Mouse (Mus musculus) MEL (cell line): Measurements from ENCODE around the gene Plpp4. TPM values are rescaled to one million over a fixed set of nuclear protein-coding genes. Genes with fewer than 3 reads are reported as not detected.

Experiments used
- DNase-seq: peaks from one replicate; pipeline ENCODE4 v3.0.0; 2011; ENCODE audit warnings: low read depth, low spot score
- H3K27ac ChIP-seq: 2 replicates; pipeline ENCODE4 v1.5.1; 2012; ENCODE audit warnings: low read depth, mild to moderate bottlenecking, control low read depth, low read length, moderate library complexity; ENCODE audit not compliant: control insufficient read depth
- H3K27me3 ChIP-seq, 2 experiments: fragments of 150-350 bp in 1 of 2; sonication (generic) in 1 of 2; 2 replicates each; pipeline ENCODE4 v1.6.1; 2012; ENCODE audit warnings: low read length in 2 of 2, mild to moderate bottlenecking in 2 of 2, improper control_type of control experiment in 1 of 2, moderate library complexity in 1 of 2; ENCODE audit not compliant: insufficient read depth in 2 of 2, control insufficient read depth in 1 of 2
- H3K36me3 ChIP-seq, 2 experiments: 2 replicates each; pipeline ENCODE4 v1.6.1; 2012 to 2014; ENCODE audit warnings: low read length in 2 of 2, improper control_type of control experiment in 1 of 2, inconsistent platforms in 1 of 2, mild to moderate bottlenecking in 1 of 2; ENCODE audit not compliant: insufficient read depth in 2 of 2, control insufficient read depth in 1 of 2
- H3K4me1 ChIP-seq, 2 experiments: fragments of 150-350 bp in 1 of 2; sonication (generic) in 1 of 2; 2 replicates each; pipeline ENCODE4 v1.6.1; 2012; ENCODE audit warnings: low read length in 2 of 2, improper control_type of control experiment in 1 of 2, mild to moderate bottlenecking in 1 of 2; ENCODE audit not compliant: insufficient read depth in 2 of 2, control insufficient read depth in 1 of 2
- H3K4me3 ChIP-seq, 2 experiments: fragments of 150-350 bp in 1 of 2; sonication (generic) in 1 of 2; 2 replicates each; pipeline ENCODE4 v1.5.1; 2012; ENCODE audit warnings: low read depth in 2 of 2, low read length in 2 of 2, mild to moderate bottlenecking in 2 of 2, moderate library complexity in 2 of 2, control low read depth in 1 of 2, improper control_type of control experiment in 1 of 2; ENCODE audit not compliant: control insufficient read depth in 1 of 2, insufficient read depth in 1 of 2
- H3K79me2 ChIP-seq: 2 replicates; pipeline ENCODE4 v1.6.1; 2012; ENCODE audit warnings: mild to moderate bottlenecking, low read length, moderate library complexity; ENCODE audit not compliant: control insufficient read depth, poor library complexity, insufficient read depth
- H3K9ac ChIP-seq: 2 replicates; pipeline ENCODE4 v1.6.1; 2012; ENCODE audit warnings: low read depth, mild to moderate bottlenecking, control low read depth, low read length, moderate library complexity; ENCODE audit not compliant: control insufficient read depth, poor library complexity, severe bottlenecking
- H3K9me3 ChIP-seq: fragments of 150-350 bp; sonication (generic); replicated peaks from 2 replicates; pipeline ENCODE4 v1.6.1; 2012; ENCODE audit warnings: mild to moderate bottlenecking, low read length, improper control_type of control experiment, moderate library complexity; ENCODE audit not compliant: insufficient read depth
- BHLHE40 ChIP-seq: IDR thresholded peaks from 2 replicates; pipeline ENCODE4 v1.6.1; 2012; ENCODE audit warnings: low read depth, mild to moderate bottlenecking, inconsistent platforms, low read length, improper control_type of control experiment, borderline replicate concordance
- CHD1 ChIP-seq: IDR thresholded peaks from 2 replicates; pipeline ENCODE4 v1.6.1; 2012; ENCODE audit warnings: low read depth, mild to moderate bottlenecking, inconsistent platforms, low read length, improper control_type of control experiment
- CHD2 ChIP-seq: IDR thresholded peaks from 2 replicates; pipeline ENCODE4 v1.6.1; 2011; ENCODE audit warnings: low read length, improper control_type of control experiment
- CTCF ChIP-seq, 3 experiments: IDR thresholded peaks in 2 of 3; conservative IDR thresholded peaks in 1 of 3; 2 replicates each; pipeline ENCODE4 v1.5.1; 2011 to 2012; ENCODE audit warnings: low read length in 3 of 3, low read depth in 2 of 3, mild to moderate bottlenecking in 2 of 3, improper control_type of control experiment in 1 of 3, inconsistent platforms in 1 of 3, mixed read lengths in 1 of 3, moderate library complexity in 1 of 3; ENCODE audit not compliant: control insufficient read depth in 1 of 3, insufficient read depth in 1 of 3, poor library complexity in 1 of 3, severe bottlenecking in 1 of 3
- E2F4 ChIP-seq: IDR thresholded peaks from 2 replicates; pipeline ENCODE4 v1.6.1; 2011; ENCODE audit warnings: low read depth, low read length, improper control_type of control experiment, borderline replicate concordance
- ETS1 ChIP-seq: IDR thresholded peaks from 2 replicates; pipeline ENCODE4 v1.6.1; 2012; ENCODE audit warnings: low read depth, mild to moderate bottlenecking, inconsistent platforms, low read length, improper control_type of control experiment, moderate library complexity
- GABPA ChIP-seq: IDR thresholded peaks from 2 replicates; pipeline ENCODE4 v1.6.1; 2012; ENCODE audit warnings: low read depth, mild to moderate bottlenecking, inconsistent platforms, low read length, improper control_type of control experiment, moderate library complexity
- JUND ChIP-seq: IDR thresholded peaks from 2 replicates; pipeline ENCODE4 v1.6.1; 2011; ENCODE audit warnings: low read depth, mild to moderate bottlenecking, improper control_type of control experiment, low read length
- MAFK ChIP-seq: IDR thresholded peaks from 2 replicates; pipeline ENCODE4 v1.6.1; 2011; ENCODE audit warnings: low read depth, mild to moderate bottlenecking, low read length, improper control_type of control experiment, borderline replicate concordance
- MAX ChIP-seq: IDR thresholded peaks from 2 replicates; pipeline ENCODE4 v1.6.1; 2011; ENCODE audit warnings: low read length, improper control_type of control experiment
- MEF2A ChIP-seq: IDR thresholded peaks from 2 replicates; pipeline ENCODE4 v1.6.1; 2014; ENCODE audit warnings: low read depth, mild to moderate bottlenecking, inconsistent platforms, low read length, improper control_type of control experiment; ENCODE audit not compliant: poor library complexity, insufficient replicate concordance, severe bottlenecking; ENCODE audit errors: extremely low read depth
- MYC ChIP-seq: IDR thresholded peaks from 2 replicates; pipeline ENCODE4 v1.6.1; 2011; ENCODE audit warnings: low read depth, mild to moderate bottlenecking, low read length, improper control_type of control experiment, moderate library complexity
- NELFE ChIP-seq: IDR thresholded peaks from 2 replicates; pipeline ENCODE4 v1.6.1; 2011; ENCODE audit warnings: low read depth, low read length, improper control_type of control experiment
- POLR2A ChIP-seq, 2 experiments: IDR thresholded peaks; 2 replicates each; pipeline ENCODE4 v1.6.1; 2011 to 2012; ENCODE audit warnings: low read length in 2 of 2, mild to moderate bottlenecking in 2 of 2, control low read depth in 1 of 2, improper control_type of control experiment in 1 of 2, low read depth in 1 of 2, moderate library complexity in 1 of 2; ENCODE audit not compliant: control insufficient read depth in 1 of 2, insufficient read depth in 1 of 2, poor library complexity in 1 of 2
- POLR2AphosphoS2 ChIP-seq: IDR thresholded peaks from 2 replicates; pipeline ENCODE4 v1.6.1; 2011; ENCODE audit warnings: low read length, improper control_type of control experiment
- POLR2AphosphoS5 ChIP-seq: IDR thresholded peaks from 2 replicates; pipeline ENCODE4 v1.6.1; 2012; ENCODE audit warnings: low read depth, borderline replicate concordance, mild to moderate bottlenecking, inconsistent platforms, low read length, moderate library complexity, mixed read lengths
- RAD21 ChIP-seq: IDR thresholded peaks from 2 replicates; pipeline ENCODE4 v1.6.1; 2011; ENCODE audit warnings: mild to moderate bottlenecking, low read depth, low read length, improper control_type of control experiment
- RCOR1 ChIP-seq: IDR thresholded peaks from 2 replicates; pipeline ENCODE4 v1.6.1; 2012; ENCODE audit warnings: low read depth, mild to moderate bottlenecking, inconsistent platforms, low read length, improper control_type of control experiment
- SIN3A ChIP-seq: IDR thresholded peaks from 2 replicates; pipeline ENCODE4 v1.6.1; 2012; ENCODE audit warnings: low read length, improper control_type of control experiment, inconsistent platforms
- TBP ChIP-seq: IDR thresholded peaks from 2 replicates; pipeline ENCODE4 v1.8.0; 2011; ENCODE audit warnings: low read depth, low read length, improper control_type of control experiment
- USF2 ChIP-seq, 2 experiments: IDR thresholded peaks; 2 replicates each; pipeline ENCODE4 v1.6.1; 2011 to 2012; ENCODE audit warnings: improper control_type of control experiment in 2 of 2, low read length in 2 of 2, borderline replicate concordance in 1 of 2, inconsistent platforms in 1 of 2, low read depth in 1 of 2, mild to moderate bottlenecking in 1 of 2; ENCODE audit not compliant: insufficient read depth in 1 of 2
- ZC3H11A ChIP-seq: IDR thresholded peaks from 2 replicates; pipeline ENCODE4 v1.6.1; 2012; ENCODE audit warnings: low read depth, mild to moderate bottlenecking, inconsistent platforms, low read length, improper control_type of control experiment
- ZKSCAN1 ChIP-seq: IDR thresholded peaks from 2 replicates; pipeline ENCODE4 v1.6.1; 2012; ENCODE audit warnings: low read depth, mild to moderate bottlenecking, inconsistent platforms, low read length, improper control_type of control experiment, moderate library complexity
- ZMIZ1 ChIP-seq: IDR thresholded peaks from 2 replicates; pipeline ENCODE4 v1.6.1; 2012; ENCODE audit warnings: low read depth, mild to moderate bottlenecking, inconsistent platforms, low read length, improper control_type of control experiment, moderate library complexity
- ZNF384 ChIP-seq: IDR thresholded peaks from 2 replicates; pipeline ENCODE4 v1.6.1; 2012; ENCODE audit warnings: low read depth, mild to moderate bottlenecking, inconsistent platforms, low read length, improper control_type of control experiment
- polyA plus RNA-seq, 2 experiments: library from polyadenylated mRNA; stranded (reverse) in 1 of 2; unstranded in 1 of 2; fragments of >175 nt in 1 of 2; fragments of >200 nt in 1 of 2; gene quantifications; 2 replicates each; pipeline versions ENCODE4 v1.2.1 to v1.2.4; 2012; ENCODE audit warnings: low replicate concordance in 2 of 2, low read depth in 1 of 2; ENCODE audit not compliant: insufficient read length in 2 of 2, insufficient read depth in 1 of 2, missing spikeins in 1 of 2
- total RNA-seq: library from RNA; depleted of rRNA; stranded (reverse); fragments of 300-350 nt; gene quantifications from 2 replicates; pipeline ENCODE4 v1.2.3, GENCODE M21; 2012

The Plpp4 gene
- total and polyA plus RNA-seq, 3 experiments, result not detected

DNA sequence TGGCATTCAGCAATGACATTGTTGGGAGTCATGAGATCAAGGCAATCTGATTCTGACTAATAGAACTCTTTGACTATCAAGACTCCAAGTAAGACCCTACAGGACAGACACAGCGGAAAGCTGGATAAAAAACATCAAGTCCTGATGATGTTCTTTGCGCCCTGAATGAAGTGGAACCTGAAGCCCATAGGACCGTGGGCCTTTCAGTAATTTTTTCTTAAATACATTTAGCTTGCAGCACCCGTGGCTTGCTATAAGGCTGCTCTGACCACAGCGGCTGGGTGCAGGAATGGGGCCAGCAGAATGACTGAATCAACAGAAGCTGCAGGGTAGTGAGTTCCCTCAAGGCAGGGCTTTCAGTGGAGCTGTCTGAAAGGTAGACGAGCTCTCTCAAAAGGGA, 3.4 kb upstream of the Plpp4 start:
- H3K36me3 ChIP-seq, result no peaks in the 10 kb centered on the region
- H3K27ac ChIP-seq, result no peak overlapping the region
- H3K27me3 ChIP-seq, result no peaks in the 10 kb centered on the region
- no peak overlapping the region for H3K9ac ChIP-seq
- no peak overlapping the region for H3K4me3 ChIP-seq
- H3K9me3 ChIP-seq, result no peaks in the 10 kb centered on the region
- no peak for DNase-seq
- no peaks in the 10 kb centered on the region for H3K4me1 ChIP-seq
- TF ChIP-seq ZNF384, result no peak
- no peak for TF ChIP-seq MEF2A
- TF ChIP-seq MYC, result no peak
- H3K79me2 ChIP-seq, result no peaks in the 10 kb centered on the region

DNA sequence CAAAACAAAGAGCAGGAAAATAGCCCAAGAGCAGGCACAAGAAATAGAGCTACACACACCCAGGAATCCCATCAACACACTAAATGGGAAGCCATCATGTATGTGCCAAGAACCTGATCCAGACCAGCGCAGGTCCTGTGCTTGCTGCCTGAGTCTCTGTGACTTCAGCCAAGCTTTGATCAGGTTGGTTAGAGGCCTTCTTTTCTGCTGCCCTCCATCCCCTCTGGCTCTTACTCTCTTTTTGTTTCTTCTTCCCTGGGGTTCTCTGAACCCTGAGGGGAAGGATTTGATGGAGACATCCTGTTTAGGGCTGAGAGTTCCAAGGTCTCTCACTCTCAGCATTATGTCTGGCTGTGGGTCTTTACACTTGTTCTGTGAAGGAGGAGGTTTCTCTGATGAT, 2.7 kb upstream of the Plpp4 start:
- Histone ChIP-seq H3K4me3 (no peak overlapping the region), H3K27ac (no peak overlapping the region), H3K79me2 (no peaks in the 10 kb centered on the region), H3K9ac (no peak overlapping the region), H3K9me3 (no peaks in the 10 kb centered on the region), H3K27me3 (no peaks in the 10 kb centered on the region), H3K36me3 (no peaks in the 10 kb centered on the region), H3K4me1 (no peaks in the 10 kb centered on the region)
- TF ChIP-seq MEF2A (no peak), E2F4 (no peak), MAFK (no peak), MAX (no peak), ETS1 (no peak), ZC3H11A (no peak), POLR2AphosphoS5 (no peak), POLR2AphosphoS2 (no peak), RCOR1 (no peak)
- DNase-seq, result no peak

DNA sequence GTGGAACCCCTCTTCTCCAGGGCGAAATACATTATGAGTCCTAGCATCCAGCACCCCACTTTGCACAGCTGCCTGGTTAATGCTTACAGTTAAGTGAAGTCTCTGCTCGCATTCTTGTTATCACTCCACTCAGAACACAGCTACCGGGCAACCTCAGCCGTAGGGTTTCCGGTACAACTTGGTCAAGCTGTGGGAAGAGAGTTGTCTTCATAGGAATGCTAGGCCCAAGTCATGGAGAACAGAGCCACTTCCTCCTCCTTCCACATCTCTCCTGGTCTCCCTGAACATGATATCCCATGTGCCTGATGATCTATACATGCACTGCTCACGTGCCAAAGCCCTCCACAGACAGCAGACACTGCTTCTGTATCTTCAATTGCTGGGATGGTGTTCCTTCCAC, 1.4 kb upstream of the Plpp4 start:
- no peak for DNase-seq
- no peak overlapping the region for H3K9ac ChIP-seq
- H3K27ac ChIP-seq, result no peak overlapping the region
- H3K4me1 ChIP-seq, result no peaks in the 10 kb centered on the region
- no peak for TF ChIP-seq CHD2
- no peak for TF ChIP-seq BHLHE40
- no peak for TF ChIP-seq E2F4
- no peak for TF ChIP-seq RAD21
- no peak for TF ChIP-seq POLR2AphosphoS2
- TF ChIP-seq NELFE, result no peak
- no peak for TF ChIP-seq MYC
- TF ChIP-seq TBP, result no peak
- no peak for TF ChIP-seq JUND
- no peak for TF ChIP-seq ZKSCAN1
- no peak for TF ChIP-seq SIN3A
- TF ChIP-seq RCOR1, result no peak
- TF ChIP-seq CTCF (IDR thresholded peaks at IDR 0.05 in 2 of 3, conservative IDR thresholded peaks at IDR 0.05 in 1 of 3; ENCODE audit: control insufficient read depth in 1 of 3, insufficient read depth in 1 of 3, low read depth in 2 of 3, low read length in 3 of 3, poor library complexity in 1 of 3, severe bottlenecking in 1 of 3), result no peak
- no peak for TF ChIP-seq USF2 (IDR thresholded peaks at IDR 0.05; ENCODE audit: borderline replicate concordance in 1 of 2, insufficient read depth in 1 of 2, low read depth in 1 of 2, low read length in 2 of 2)
- TF ChIP-seq ZNF384, result no peak
- no peak for TF ChIP-seq GABPA
- no peak for TF ChIP-seq POLR2A (IDR thresholded peaks at IDR 0.05; ENCODE audit: control insufficient read depth in 1 of 2, insufficient read depth in 1 of 2, low read depth in 1 of 2, low read length in 2 of 2, poor library complexity in 1 of 2)
- TF ChIP-seq MEF2A, result no peak
- no peak for TF ChIP-seq ZMIZ1
- no peak for TF ChIP-seq CHD1
- no peaks in the 10 kb centered on the region for H3K9me3 ChIP-seq
- H3K27me3 ChIP-seq, result no peaks in the 10 kb centered on the region
- H3K79me2 ChIP-seq, result no peaks in the 10 kb centered on the region
- no peak overlapping the region for H3K4me3 ChIP-seq
- no peaks in the 10 kb centered on the region for H3K36me3 ChIP-seq
